Mouse (Mus musculus) forebrain, embryonic 15.5 days (tissue): Measurements from ENCODE around the gene Abat. TPM values are rescaled to one million over a fixed set of nuclear protein-coding genes. Genes with fewer than 3 reads are reported as not detected.

Experiments used
- ATAC-seq: fragments of 200-750 bp; cut with Nextera tagmentation; replicated peaks from 2 replicates; pipeline ENCODE4 v1.8.0; 2017; ENCODE audit warnings: mild to moderate bottlenecking, moderate TSS enrichment, moderate library complexity
- H3K27ac ChIP-seq: fragments of 300-500 bp; sonication (generic); replicated peaks from 2 replicates; pipeline ENCODE4 v1.5.1; 2015; ENCODE audit warnings: mild to moderate bottlenecking, inconsistent platforms
- H3K27me3 ChIP-seq: fragments of 300-500 bp; sonication (generic); 2 replicates; pipeline ENCODE4 v1.6.1; 2015; ENCODE audit warnings: inconsistent platforms
- H3K36me3 ChIP-seq: fragments of 300-500 bp; sonication (generic); 2 replicates; pipeline ENCODE4 v1.6.1; 2015; ENCODE audit warnings: mild to moderate bottlenecking, inconsistent platforms
- H3K4me1 ChIP-seq: fragments of 300-500 bp; sonication (generic); 2 replicates; pipeline ENCODE4 v1.6.1; 2015; ENCODE audit warnings: inconsistent platforms
- H3K4me2 ChIP-seq: fragments of 300-500 bp; sonication (generic); replicated peaks from 2 replicates; pipeline ENCODE4 v1.6.1; 2015; ENCODE audit warnings: mild to moderate bottlenecking, inconsistent platforms
- H3K4me3 ChIP-seq: fragments of 300-500 bp; sonication (generic); 2 replicates; pipeline ENCODE4 v1.5.1; 2015; ENCODE audit warnings: mild to moderate bottlenecking, inconsistent platforms
- H3K9ac ChIP-seq: fragments of 300-500 bp; sonication (generic); replicated peaks from 2 replicates; pipeline ENCODE4 v1.6.1; 2015; ENCODE audit warnings: mild to moderate bottlenecking, inconsistent platforms
- H3K9me3 ChIP-seq: fragments of 300-500 bp; sonication (generic); 2 replicates; pipeline ENCODE4 v1.6.1; 2016; ENCODE audit warnings: inconsistent platforms
- WGBS: fragments of 180-500 bp; shearing (Covaris S2); methylation state at CpG from one replicate; pipeline ENCODE4 v1.1.7; 2015; ENCODE audit warnings: mixed read lengths; 5-methylcytosine and 5-hydroxymethylcytosine counted together
- microRNA-seq: library from miRNA; unstranded; fragments of <30 nt; microRNA quantifications from one replicate; pipeline ENCODE4, GENCODE M21; 2016
- polyA plus RNA-seq: library from polyadenylated mRNA; unstranded; fragments of >200 nt; fragmentation: Nextera tagmentation; extraction: Ambion mirVana; gene quantifications from 2 replicates; pipeline ENCODE4 v1.2.1, GENCODE M21; 2015

Gene Abat
- polyA plus RNA-seq, 1 experiment from 2014 or later, result 51.0 TPM

GRCm38 (mm10) chr16:8668386-8668785 lies 155.2 kb downstream of the Abat start:
- Histone ChIP-seq H3K27me3 (0 out of 2 replicates have a peak, but pooled peaks cover 7% of the 10 kb centered on the region), H3K9ac (no peak overlapping the region), H3K27ac (no peak overlapping the region), H3K36me3 (no peaks in the 10 kb centered on the region), H3K4me1 (peaks cover 57% of the 10 kb centered on the region), H3K9me3 (no peaks in the 10 kb centered on the region), H3K4me3 (no peak overlapping the region), H3K4me2 (no peak overlapping the region)
- 72% methylated on average over 2 of the region's 2 CpGs for WGBS
- no peak for ATAC-seq

GRCm38 (mm10) chr16:8669432-8669831 lies 156.2 kb downstream of the Abat start:
- no peaks in the 10 kb centered on the region for H3K9me3 ChIP-seq
- peak overlapping the region; percentile 75 for H3K4me3 ChIP-seq
- WGBS, result 46% methylated on average over 5 of the region's 5 CpGs
- H3K36me3 ChIP-seq, result no peaks in the 10 kb centered on the region
- 0 out of 2 replicates have a peak, but pooled peaks cover 8% of the 10 kb centered on the region for H3K27me3 ChIP-seq
- H3K4me1 ChIP-seq, result peaks cover 55% of the 10 kb centered on the region
- ATAC-seq, result no peak
- peak overlapping the region; percentile 53 for H3K9ac ChIP-seq
- peak overlapping the region; percentile 47; the same call in 1 of the 2 replicates for H3K27ac ChIP-seq
- peak overlapping the region; percentile 69 for H3K4me2 ChIP-seq

- Histone ChIP-seq H3K4me2 (peak overlapping the region; percentile 69), H3K4me1 (peaks cover 50% of the 10 kb centered on the region), H3K4me3 (peak overlapping the region; percentile 75), H3K27me3 (0 out of 2 replicates have a peak, but pooled peaks cover 8% of the 10 kb centered on the region), H3K9ac (peak overlapping the region; percentile 53), H3K9me3 (no peaks in the 10 kb centered on the region), H3K27ac (peak overlapping the region; percentile 72), H3K36me3 (no peaks in the 10 kb centered on the region)
- 4% methylated on average over 12 of the region's 15 CpGs for WGBS
- peak; percentile 36 for ATAC-seq
These were observed 157.1 kb downstream of the Abat start for GRCm38 (mm10) chr16:8670041-8671035.

Small RNA genes within 50 kb of the gene (microRNA-seq; reads per million reads assigned to microRNA genes)
- not detected for gene Gm22137

Other genes with a start within 250 kb of the Abat start
- gene Tmem114, start 88.3 kb upstream of the Abat start, polyA plus RNA-seq, result not detected in 2 replicates
- gene Mettl22, start 42.6 kb upstream of the Abat start, polyA plus RNA-seq, result 32.2 and 36.1 TPM in 2 replicates
- gene Pmm2, start 124.2 kb downstream of the Abat start, polyA plus RNA-seq, result 49.6 and 49.9 TPM in 2 replicates
- 24.8 and 25.9 TPM in 2 replicates for gene Tmem186, start 124.3 kb downstream of the Abat start, polyA plus RNA-seq
- gene Carhsp1, start 158.7 kb downstream of the Abat start, polyA plus RNA-seq, result 183 and 199 TPM in 2 replicates
- not detected in 2 replicates for gene Gm5767, start 167.3 kb downstream of the Abat start, polyA plus RNA-seq